Mouse (Mus musculus) neural tube, embryonic 14.5 days (tissue): ENCODE measurements around the gene Yjefn3. TPM values are rescaled to one million over a fixed set of nuclear protein-coding genes. Genes with fewer than 3 reads are reported as not detected.

Source experiments
- ATAC-seq: fragments of 200-750 bp; cut with Nextera tagmentation; 2 replicates; pipeline ENCODE4 v1.8.0; 2017; ENCODE audit warnings: low read depth, mild to moderate bottlenecking, moderate TSS enrichment, moderate library complexity
- H3K27ac ChIP-seq: fragments of 300-500 bp; sonication (generic); 2 replicates; pipeline ENCODE4 v1.5.1; 2014; ENCODE audit warnings: low read depth, mild to moderate bottlenecking, control low read depth, low read length, moderate library complexity, mixed read lengths
- H3K27me3 ChIP-seq: fragments of 300-500 bp; sonication (generic); 2 replicates; pipeline ENCODE4 v1.6.1; 2014; ENCODE audit warnings: low read length; ENCODE audit not compliant: control insufficient read depth, insufficient read depth
- H3K36me3 ChIP-seq: fragments of 300-500 bp; sonication (generic); 2 replicates; pipeline ENCODE4 v1.6.1; 2014; ENCODE audit warnings: low read length, mixed read lengths; ENCODE audit not compliant: control insufficient read depth, insufficient read depth
- H3K4me1 ChIP-seq: fragments of 300-500 bp; sonication (generic); 2 replicates; pipeline ENCODE4 v1.6.1; 2014; ENCODE audit warnings: low read length; ENCODE audit not compliant: control insufficient read depth, insufficient read depth
- H3K4me2 ChIP-seq: fragments of 300-500 bp; sonication (generic); 2 replicates; pipeline ENCODE4 v1.6.1; 2014; ENCODE audit warnings: mild to moderate bottlenecking, low read depth, low read length, control low read depth
- H3K4me3 ChIP-seq: fragments of 300-500 bp; sonication (generic); 2 replicates; pipeline ENCODE4 v1.5.1; 2014; ENCODE audit warnings: low read depth, low read length, control low read depth, mixed read lengths
- H3K9ac ChIP-seq: fragments of 300-500 bp; sonication (generic); replicated peaks from 2 replicates; pipeline ENCODE4 v1.6.1; 2014; ENCODE audit warnings: low read depth, mild to moderate bottlenecking, control low read depth, low read length, mixed read lengths
- H3K9me3 ChIP-seq: fragments of 300-500 bp; sonication (generic); 2 replicates; pipeline ENCODE4 v1.6.1; 2016; ENCODE audit warnings: low read length; ENCODE audit not compliant: control insufficient read depth
- WGBS: fragments of 180-500 bp; shearing (Covaris S2); extraction: QIAGEN DNeasy Blood & Tissue Kit; methylation state at CpG from one replicate; pipeline ENCODE4 v1.1.7; 2014; 5-methylcytosine and 5-hydroxymethylcytosine counted together
- polyA plus RNA-seq: library from polyadenylated mRNA; unstranded; fragments of >200 nt; fragmentation: Nextera tagmentation; extraction: Ambion mirVana; gene quantifications from 2 replicates; pipeline ENCODE4 v1.2.1, GENCODE M21; 2014

Yjefn3 gene
- polyA plus RNA-seq, 1 experiment from 2014 or later, result 11.5 TPM

DNA sequence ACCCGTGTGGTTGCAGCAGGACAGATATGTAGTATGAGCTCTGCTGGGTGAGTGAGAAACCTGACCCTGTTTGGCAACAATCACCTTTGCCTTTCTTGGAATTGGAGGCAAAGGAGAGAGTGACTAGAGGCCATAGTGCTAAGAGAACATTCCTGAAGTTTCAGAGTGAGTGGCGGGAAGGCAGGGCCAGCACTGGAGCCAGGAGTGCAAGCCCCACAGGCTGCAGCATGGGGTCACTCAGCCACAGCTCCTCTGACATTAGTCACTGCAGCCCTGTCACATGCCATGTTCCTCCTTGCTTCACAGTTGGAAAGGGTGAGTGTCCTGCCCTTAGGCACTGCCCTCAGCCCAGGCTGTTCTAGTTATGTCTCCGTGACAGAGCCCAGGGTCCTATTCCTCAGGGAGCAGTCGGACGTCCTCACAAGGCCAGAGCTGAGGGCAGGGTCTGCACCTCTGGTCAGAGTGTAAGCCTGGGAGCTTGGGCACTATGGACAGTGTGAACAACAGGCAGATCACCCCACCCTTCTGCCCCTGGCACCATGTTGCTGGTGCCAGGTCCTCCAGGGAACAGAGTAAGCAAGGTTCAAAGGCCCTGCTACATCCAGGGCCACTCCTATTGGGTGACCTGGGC is 34.7 kb downstream of the Yjefn3 start:
- Histone ChIP-seq H3K9ac (no peak overlapping the region), H3K9me3 (no peaks in the 10 kb centered on the region), H3K4me3 (no peak overlapping the region), H3K4me1 (no peaks in the 10 kb centered on the region), H3K4me2 (no peak overlapping the region), H3K36me3 (peaks cover 11% of the 10 kb centered on the region), H3K27me3 (no peaks in the 10 kb centered on the region), H3K27ac (no peak overlapping the region)
- no peak for ATAC-seq
- WGBS, result 82% methylated on average over 5 of the region's 5 CpGs

DNA sequence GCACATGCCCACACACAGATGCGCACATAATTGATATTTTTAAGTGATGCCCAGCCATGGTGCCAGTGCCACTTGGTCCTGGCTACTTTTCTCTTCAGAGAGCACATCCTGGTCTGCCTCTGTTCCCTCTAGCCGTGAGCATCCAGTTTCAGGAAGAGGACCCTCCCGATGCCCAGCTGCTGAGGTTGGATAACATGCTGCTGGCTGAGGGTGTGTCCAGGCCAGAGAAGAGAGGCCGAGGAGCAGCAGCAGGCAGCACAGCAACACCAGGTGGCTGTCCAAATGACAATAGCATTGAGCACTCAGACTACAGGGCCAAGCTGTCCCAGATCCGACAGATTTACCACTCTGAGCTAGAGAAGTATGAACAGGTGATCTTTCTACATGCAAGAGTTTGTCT is 38.3 kb downstream of the Yjefn3 start:
- no peak overlapping the region for H3K4me2 ChIP-seq
- peaks cover 9% of the 10 kb centered on the region for H3K36me3 ChIP-seq
- H3K4me1 ChIP-seq, result no peaks in the 10 kb centered on the region
- no peak overlapping the region for H3K9ac ChIP-seq
- H3K9me3 ChIP-seq, result no peaks in the 10 kb centered on the region
- no peaks in the 10 kb centered on the region for H3K27me3 ChIP-seq
- no peak overlapping the region for H3K4me3 ChIP-seq
- H3K27ac ChIP-seq, result no peak overlapping the region
- WGBS, result 83% methylated on average over 5 of the region's 5 CpGs
- no peak for ATAC-seq

DNA sequence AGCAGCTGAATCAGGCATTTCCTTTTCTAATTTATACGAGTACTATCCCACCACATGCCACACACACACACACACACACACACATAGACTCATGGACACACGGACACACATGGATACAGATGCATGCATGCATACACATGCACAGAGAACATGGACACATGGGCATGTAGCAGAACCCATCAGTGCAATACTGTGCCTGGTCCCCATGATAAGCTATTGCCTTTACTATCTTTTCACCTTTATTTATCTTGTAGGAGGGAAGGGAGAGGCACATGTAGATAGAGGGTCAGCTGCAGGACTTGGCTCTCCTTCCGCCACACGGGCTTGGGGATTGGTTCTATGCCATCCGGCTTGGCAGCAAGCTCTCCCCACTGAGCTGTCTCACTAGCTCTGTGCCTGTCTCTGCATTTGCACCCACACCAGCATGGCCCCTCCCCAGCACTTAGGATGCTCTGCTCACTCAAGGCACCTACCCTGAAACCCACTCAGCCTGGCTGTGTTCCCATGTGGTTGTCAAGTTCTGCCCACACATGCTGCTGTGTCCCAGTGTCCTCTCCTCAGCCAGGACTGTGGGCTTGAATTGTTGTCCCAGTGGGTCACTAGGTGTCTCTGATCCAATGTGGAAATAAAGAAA is 39.0 kb downstream of the Yjefn3 start:
- 91% methylated on average over 5 of the region's 5 CpGs for WGBS
- no peak for ATAC-seq
- Histone ChIP-seq H3K9me3 (no peaks in the 10 kb centered on the region), H3K27me3 (no peaks in the 10 kb centered on the region), H3K4me2 (no peak overlapping the region), H3K4me1 (no peaks in the 10 kb centered on the region), H3K36me3 (peaks cover 11% of the 10 kb centered on the region), H3K27ac (no peak overlapping the region), H3K9ac (no peak overlapping the region), H3K4me3 (no peak overlapping the region)

DNA sequence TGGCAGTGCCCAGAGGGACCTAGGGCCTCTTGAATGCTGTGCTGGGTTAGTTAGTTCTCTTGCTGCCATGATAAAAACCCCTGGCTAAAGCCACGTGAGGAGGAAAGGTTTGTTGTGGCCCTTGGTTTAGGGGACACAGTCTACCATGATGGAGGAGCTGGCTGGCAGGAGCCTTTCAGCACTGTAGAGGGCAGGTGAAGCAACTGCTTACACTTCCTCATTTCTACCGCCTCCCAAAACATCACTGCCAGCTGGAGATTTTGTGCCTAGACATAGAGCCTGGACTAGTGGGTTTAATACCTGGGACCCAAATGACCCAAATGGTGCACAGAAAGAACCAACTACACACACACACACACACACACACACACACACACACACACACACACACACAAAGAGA is 41.3 kb downstream of the Yjefn3 start:
- H3K27ac ChIP-seq, result no peak overlapping the region
- peaks cover 11% of the 10 kb centered on the region for H3K36me3 ChIP-seq
- H3K4me3 ChIP-seq, result no peak overlapping the region
- H3K27me3 ChIP-seq, result no peaks in the 10 kb centered on the region
- ATAC-seq, result no peak
- no peaks in the 10 kb centered on the region for H3K9me3 ChIP-seq
- no peak overlapping the region for H3K9ac ChIP-seq
- H3K4me1 ChIP-seq, result no peaks in the 10 kb centered on the region
- WGBS, result 65% methylated on average over 2 of the region's 2 CpGs
- no peak overlapping the region for H3K4me2 ChIP-seq

DNA sequence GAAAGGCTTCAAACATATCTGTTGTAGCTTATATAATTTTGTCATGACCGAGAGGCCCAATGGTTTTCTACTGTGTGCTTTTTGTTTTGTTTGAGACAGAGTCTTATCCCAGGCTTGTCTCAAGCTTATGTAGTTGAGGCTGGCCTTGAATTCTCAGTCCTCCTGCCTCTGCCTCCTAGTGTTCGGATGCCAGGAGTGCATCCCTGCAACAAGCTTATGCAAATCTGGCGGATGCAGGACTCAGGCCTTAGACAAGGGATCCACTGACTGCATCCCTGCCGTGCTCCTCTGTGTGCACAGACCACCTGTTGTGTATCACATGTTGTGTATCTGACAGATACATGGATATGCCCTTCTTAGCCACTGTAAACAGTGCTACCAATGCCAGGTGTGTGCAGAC is 41.7 kb downstream of the Yjefn3 start:
- H3K36me3 ChIP-seq, result peaks cover 11% of the 10 kb centered on the region
- no peak overlapping the region for H3K4me2 ChIP-seq
- no peak overlapping the region for H3K4me3 ChIP-seq
- no peak overlapping the region for H3K9ac ChIP-seq
- no peak for ATAC-seq
- no peaks in the 10 kb centered on the region for H3K27me3 ChIP-seq
- no peaks in the 10 kb centered on the region for H3K4me1 ChIP-seq
- H3K27ac ChIP-seq, result no peak overlapping the region
- WGBS, result 59% methylated on average over 4 of the region's 4 CpGs
- no peaks in the 10 kb centered on the region for H3K9me3 ChIP-seq

DNA sequence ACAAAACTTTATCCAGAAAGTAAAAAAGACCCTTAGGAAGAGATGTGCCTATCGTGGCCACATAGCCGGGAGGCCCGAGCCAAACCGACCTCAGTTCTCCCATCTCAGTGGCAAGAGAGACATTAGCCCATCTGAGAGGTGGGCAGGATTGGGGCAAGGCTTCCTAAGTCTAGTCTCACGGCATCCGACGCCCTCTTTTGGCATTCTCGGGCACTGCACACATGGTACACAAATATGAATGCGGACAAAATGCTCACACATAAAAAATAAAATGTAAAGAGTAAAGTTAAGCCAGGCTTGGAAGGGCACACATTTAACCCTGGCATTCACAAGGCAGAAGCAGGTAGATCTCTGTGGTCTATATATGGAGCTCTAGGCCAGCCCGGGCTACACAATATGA is 48.6 kb downstream of the Yjefn3 start:
- WGBS, result 93% methylated on average over 10 of the region's 10 CpGs
- no peak for ATAC-seq
- H3K36me3 ChIP-seq, result no peaks in the 10 kb centered on the region; the same call in 1 of the 2 replicates
- no peak overlapping the region for H3K9ac ChIP-seq
- no peaks in the 10 kb centered on the region for H3K4me1 ChIP-seq
- no peak overlapping the region for H3K4me2 ChIP-seq
- no peaks in the 10 kb centered on the region for H3K27me3 ChIP-seq
- no peaks in the 10 kb centered on the region for H3K9me3 ChIP-seq
- no peak overlapping the region for H3K4me3 ChIP-seq
- no peak overlapping the region for H3K27ac ChIP-seq

DNA sequence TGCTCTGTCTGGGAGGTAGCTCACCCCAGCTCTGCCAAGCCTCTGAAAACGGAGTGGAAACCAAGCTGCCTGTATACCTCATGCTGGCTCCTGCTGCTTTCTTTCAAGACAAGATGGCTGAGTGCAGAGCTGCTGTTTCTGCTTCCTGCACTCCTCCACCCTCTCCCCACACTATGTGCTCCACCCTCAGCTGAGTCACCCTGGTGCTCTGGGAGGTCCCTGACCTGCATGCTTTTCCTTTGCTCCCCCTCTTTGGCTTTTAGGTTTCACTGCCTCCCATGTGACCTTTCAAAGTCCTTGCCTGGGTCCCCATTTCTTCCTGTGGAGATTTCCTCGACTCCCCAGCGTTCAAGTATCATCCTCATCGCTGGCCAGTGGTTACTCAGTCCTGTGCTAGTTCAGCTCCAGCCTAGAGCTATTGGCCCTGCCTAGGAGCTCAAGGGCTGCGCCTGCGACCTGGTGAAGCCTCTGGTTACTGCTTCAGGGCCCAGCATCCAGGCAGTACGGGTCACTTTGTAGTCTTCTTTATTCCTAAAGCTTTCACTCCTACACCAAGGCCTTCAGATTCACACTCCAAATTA is 51.5 kb downstream of the Yjefn3 start:
- H3K27ac ChIP-seq, result no peak overlapping the region
- no peak overlapping the region for H3K9ac ChIP-seq
- no peaks in the 10 kb centered on the region for H3K27me3 ChIP-seq
- no peaks in the 10 kb centered on the region for H3K9me3 ChIP-seq
- H3K4me3 ChIP-seq, result no peak overlapping the region
- no peaks in the 10 kb centered on the region; the same call in 1 of the 2 replicates for H3K36me3 ChIP-seq
- no peaks in the 10 kb centered on the region for H3K4me1 ChIP-seq
- WGBS, result 85% methylated on average over 7 of the region's 7 CpGs
- no peak for ATAC-seq
- H3K4me2 ChIP-seq, result no peak overlapping the region

DNA sequence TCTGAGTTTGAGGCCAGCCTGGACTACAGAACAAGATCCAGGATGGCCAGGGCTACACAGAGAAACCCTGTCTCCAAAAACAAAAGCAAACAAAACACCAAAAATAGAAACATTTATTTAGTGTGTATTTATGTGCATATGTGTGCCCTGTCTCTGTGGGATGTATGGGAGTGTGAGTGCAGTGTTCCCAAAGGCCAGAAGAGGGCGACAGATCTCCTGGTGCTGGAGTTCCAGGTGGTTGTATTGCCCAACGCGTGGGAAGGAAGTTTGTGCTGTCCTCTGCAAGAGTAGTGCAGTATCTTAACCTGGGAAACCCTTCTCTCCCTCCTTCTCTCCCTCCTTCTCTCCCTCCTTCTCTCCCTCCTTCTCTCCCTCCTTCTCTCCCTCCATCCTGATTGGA is 52.6 kb downstream of the Yjefn3 start:
- Histone ChIP-seq H3K27ac (no peak overlapping the region), H3K27me3 (no peaks in the 10 kb centered on the region), H3K9ac (no peak overlapping the region), H3K4me1 (no peaks in the 10 kb centered on the region), H3K36me3 (no peaks in the 10 kb centered on the region), H3K4me3 (no peak overlapping the region), H3K4me2 (no peak overlapping the region), H3K9me3 (no peaks in the 10 kb centered on the region)
- 53% methylated on average over 3 of the region's 3 CpGs for WGBS
- no peak; the same call in 1 of the 2 replicates for ATAC-seq

DNA sequence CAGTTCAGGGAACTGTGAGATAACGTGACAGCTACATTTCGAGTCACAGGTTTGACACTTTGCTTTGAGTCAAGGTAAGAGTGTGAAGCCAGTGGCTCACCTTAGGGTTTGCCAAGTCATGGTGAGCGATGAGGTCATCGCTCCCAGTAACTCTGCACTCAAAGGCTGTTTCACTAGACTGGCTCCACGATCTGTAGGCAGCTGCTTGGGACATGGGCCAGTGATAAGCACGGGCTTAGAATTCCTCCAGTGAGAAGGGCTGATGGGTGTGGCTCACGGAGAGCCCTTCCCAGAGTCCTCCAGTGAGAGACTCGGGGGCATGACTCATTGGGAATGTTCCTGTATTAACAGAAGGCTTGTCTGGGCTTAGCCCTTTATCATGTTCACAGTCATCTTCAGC is 53.6 kb downstream of the Yjefn3 start:
- Histone ChIP-seq H3K4me2 (no peak overlapping the region), H3K9ac (no peak overlapping the region), H3K36me3 (no peaks in the 10 kb centered on the region), H3K27me3 (no peaks in the 10 kb centered on the region), H3K4me3 (no peak overlapping the region), H3K9me3 (no peaks in the 10 kb centered on the region), H3K4me1 (no peaks in the 10 kb centered on the region), H3K27ac (no peak overlapping the region)
- 95% methylated on average over 8 of the region's 8 CpGs for WGBS
- no peak for ATAC-seq
